Mouse (Mus musculus) ES-Bruce4 (cell line): Measurements from ENCODE around the gene Gpr179. TPM values are rescaled to one million over a fixed set of nuclear protein-coding genes. Genes with fewer than 3 reads are reported as not detected.

Experiments
- H3K27ac ChIP-seq: 2 replicates; pipeline ENCODE4 v1.5.1; 2012; ENCODE audit warnings: low read length, inconsistent platforms; ENCODE audit not compliant: insufficient read depth
- H3K27me3 ChIP-seq: 2 replicates; pipeline ENCODE4 v1.6.1; 2012; ENCODE audit warnings: mild to moderate bottlenecking, low read length, inconsistent platforms; ENCODE audit not compliant: control insufficient read depth, poor library complexity, insufficient read depth, severe bottlenecking
- H3K36me3 ChIP-seq: 2 replicates; pipeline ENCODE4 v1.6.1; 2012; ENCODE audit warnings: inconsistent platforms, mild to moderate bottlenecking, low read length, moderate library complexity; ENCODE audit not compliant: control insufficient read depth, poor library complexity, insufficient read depth, severe bottlenecking
- H3K4me1 ChIP-seq: one replicate; pipeline ENCODE4 v1.8.1; 2011; ENCODE audit warnings: low read length; ENCODE audit not compliant: control insufficient read depth, insufficient read depth
- H3K4me3 ChIP-seq: 2 replicates; pipeline ENCODE4 v1.5.1; 2011; ENCODE audit warnings: low read depth, mild to moderate bottlenecking, low read length
- H3K9ac ChIP-seq: 2 replicates; pipeline ENCODE4 v1.6.1; 2012; ENCODE audit warnings: low read depth, mild to moderate bottlenecking, inconsistent platforms; ENCODE audit not compliant: poor library complexity, severe bottlenecking
- H3K9me3 ChIP-seq: replicated peaks from 2 replicates; pipeline ENCODE4 v1.6.1; 2012; ENCODE audit warnings: mild to moderate bottlenecking, low read length, inconsistent platforms; ENCODE audit not compliant: control insufficient read depth, poor library complexity, insufficient read depth, severe bottlenecking
- CTCF ChIP-seq: IDR thresholded peaks from one replicate; pipeline ENCODE4 v1.8.1; 2011; ENCODE audit warnings: low read depth, low read length
- EP300 ChIP-seq: IDR thresholded peaks from 2 replicates; pipeline ENCODE4 v1.6.1; 2011; ENCODE audit warnings: low read depth, low read length; ENCODE audit not compliant: insufficient read depth
- POLR2A ChIP-seq: IDR thresholded peaks from one replicate; pipeline ENCODE4 v1.8.1; 2011; ENCODE audit warnings: low read length; ENCODE audit not compliant: insufficient read depth
- polyA plus RNA-seq: library from polyadenylated mRNA; stranded (reverse); fragments of >200 nt; gene quantifications from 2 replicates; pipeline ENCODE4 v1.2.4, GENCODE M21; 2011; ENCODE audit warnings: low read depth; ENCODE audit not compliant: missing spikeins, insufficient read depth, insufficient read length

Gpr179 gene
- polyA plus RNA-seq, 1 experiment, result 0.24 TPM

GRCm38 (mm10) chr11:97289276-97290230, 62.3 kb downstream of the Gpr179 start:
- TF ChIP-seq CTCF, result no peak
- TF ChIP-seq EP300, result 0 out of 2 replicates have a peak, but pooled peaks have one; percentile 73
- TF ChIP-seq POLR2A, result no peak
- no peaks in the 10 kb centered on the region for H3K36me3 ChIP-seq
- H3K4me3 ChIP-seq, result no peak overlapping the region
- H3K9ac ChIP-seq, result peak overlapping the region; percentile 36
- peaks cover 7% of the 10 kb centered on the region for H3K4me1 ChIP-seq
- H3K27me3 ChIP-seq, result no peaks in the 10 kb centered on the region
- peak overlapping the region; percentile 74 for H3K27ac ChIP-seq
- H3K9me3 ChIP-seq, result no peaks in the 10 kb centered on the region; the same call in 1 of the 2 replicates

DNA sequence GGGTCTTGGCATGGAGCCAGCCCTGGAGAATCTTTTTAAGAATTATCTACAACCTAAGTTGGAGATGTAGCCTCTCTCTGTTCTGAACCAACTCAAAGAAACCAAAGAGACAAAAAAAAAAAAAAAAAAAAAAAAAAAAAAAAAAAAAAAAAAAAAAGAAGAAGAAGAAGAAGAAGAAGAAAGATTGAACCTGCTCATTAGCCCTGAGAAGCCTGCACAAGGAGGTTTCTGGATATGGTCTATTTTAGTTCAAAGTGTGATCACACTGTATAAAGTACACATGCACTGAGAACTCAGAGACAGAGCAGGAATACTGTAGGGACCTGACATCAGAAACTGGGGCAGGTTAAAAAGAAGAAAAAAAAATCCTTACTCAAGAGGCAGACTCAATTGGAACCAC, 64.2 kb downstream of the Gpr179 start:
- Histone ChIP-seq H3K9ac (peak overlapping the region; percentile 60), H3K9me3 (no peaks in the 10 kb centered on the region), H3K27ac (peak overlapping the region; percentile 96), H3K27me3 (no peaks in the 10 kb centered on the region), H3K4me3 (no peak overlapping the region), H3K4me1 (peaks cover 7% of the 10 kb centered on the region), H3K36me3 (no peaks in the 10 kb centered on the region)
- TF ChIP-seq POLR2A, result no peak
- TF ChIP-seq CTCF, result no peak
- no peak for TF ChIP-seq EP300

DNA sequence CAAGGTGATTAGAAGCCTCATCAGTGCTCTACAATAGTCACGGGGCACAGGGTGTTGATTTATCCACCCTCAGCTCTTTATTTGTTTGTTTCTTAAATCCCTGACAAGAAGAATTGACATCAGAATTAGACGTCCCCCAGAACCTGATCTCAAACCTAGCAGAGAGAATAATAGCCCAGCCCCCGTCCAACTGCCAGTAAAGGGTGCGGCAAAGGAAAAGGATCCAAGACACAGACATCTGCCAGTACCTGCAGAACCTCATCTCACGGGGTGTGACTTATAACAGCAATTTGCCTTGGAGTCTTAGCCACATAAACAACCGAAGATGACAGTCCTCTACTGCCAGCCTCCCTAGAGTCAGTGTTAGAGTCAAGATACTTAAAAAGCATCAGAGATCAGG, 64.9 kb downstream of the Gpr179 start:
- no peak overlapping the region for H3K4me3 ChIP-seq
- TF ChIP-seq POLR2A, result no peak
- TF ChIP-seq CTCF, result no peak
- TF ChIP-seq EP300, result peak; percentile 78

GRCm38 (mm10) chr11:97285852-97286775, 65.8 kb downstream of the Gpr179 start:
- no peak overlapping the region; the same call in 1 of the 2 replicates for H3K9ac ChIP-seq
- TF ChIP-seq EP300, result no peak
- TF ChIP-seq CTCF, result no peak
- no peak overlapping the region for H3K4me3 ChIP-seq
- no peaks in the 10 kb centered on the region for H3K27me3 ChIP-seq
- H3K27ac ChIP-seq, result peak overlapping the region; percentile 96
- H3K36me3 ChIP-seq, result no peaks in the 10 kb centered on the region
- no peaks in the 10 kb centered on the region for H3K9me3 ChIP-seq
- H3K4me1 ChIP-seq, result peaks cover 7% of the 10 kb centered on the region

More for the DNA sequence above, 64.9 kb downstream of the Gpr179 start:
- H3K27ac ChIP-seq, result peak overlapping the region; percentile 96
- no peaks in the 10 kb centered on the region for H3K9me3 ChIP-seq
- H3K36me3 ChIP-seq, result no peaks in the 10 kb centered on the region
- peaks cover 7% of the 10 kb centered on the region for H3K4me1 ChIP-seq
- H3K9ac ChIP-seq, result peak overlapping the region; percentile 60
- no peaks in the 10 kb centered on the region for H3K27me3 ChIP-seq

GRCm38 (mm10) chr11:97284854-97285253, 67.0 kb downstream of the Gpr179 start:
- no peak for TF ChIP-seq POLR2A
- TF ChIP-seq CTCF, result no peak
- TF ChIP-seq EP300, result no peak
- Histone ChIP-seq H3K4me1 (peaks cover 7% of the 10 kb centered on the region), H3K27ac (peak overlapping the region; percentile 36), H3K27me3 (no peaks in the 10 kb centered on the region), H3K36me3 (no peaks in the 10 kb centered on the region), H3K9ac (no peak overlapping the region), H3K4me3 (no peak overlapping the region), H3K9me3 (no peaks in the 10 kb centered on the region)
